Mouse (Mus musculus) liver, adult (tissue): ENCODE results near the gene Adamts2.

Experiments
- GATA4 ChIP-seq: IDR thresholded peaks from 2 replicates; pipeline ENCODE4 v1.6.1; 2014; ENCODE audit warnings: mild to moderate bottlenecking, low read length; ENCODE audit not compliant: insufficient replicate concordance

The Adamts2 gene

GRCm38 (mm10) chr11:50638868-50639220 lies 37.0 kb downstream of the Adamts2 start:
- TF ChIP-seq GATA4: no peak

DNA sequence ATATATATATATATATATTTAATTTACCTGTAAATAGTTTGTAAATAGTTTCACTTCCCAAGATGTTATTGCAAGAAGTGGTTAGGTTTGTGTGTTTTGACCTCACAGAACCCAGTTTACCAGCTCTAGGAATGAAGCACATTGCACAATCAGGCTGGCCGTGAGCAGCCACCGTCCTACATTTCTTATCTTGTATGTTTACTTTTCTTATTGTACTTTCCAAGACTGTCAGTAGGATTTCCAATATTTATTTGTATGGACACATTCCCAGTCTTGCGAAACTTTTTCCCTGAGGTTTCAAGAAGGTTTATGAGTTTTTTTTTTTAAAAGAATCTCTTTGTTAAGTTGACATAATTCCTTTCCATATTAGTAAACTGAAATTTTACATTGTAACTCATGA lies 40.7 kb downstream of the Adamts2 start:
- peak; percentile 94 for TF ChIP-seq GATA4

DNA sequence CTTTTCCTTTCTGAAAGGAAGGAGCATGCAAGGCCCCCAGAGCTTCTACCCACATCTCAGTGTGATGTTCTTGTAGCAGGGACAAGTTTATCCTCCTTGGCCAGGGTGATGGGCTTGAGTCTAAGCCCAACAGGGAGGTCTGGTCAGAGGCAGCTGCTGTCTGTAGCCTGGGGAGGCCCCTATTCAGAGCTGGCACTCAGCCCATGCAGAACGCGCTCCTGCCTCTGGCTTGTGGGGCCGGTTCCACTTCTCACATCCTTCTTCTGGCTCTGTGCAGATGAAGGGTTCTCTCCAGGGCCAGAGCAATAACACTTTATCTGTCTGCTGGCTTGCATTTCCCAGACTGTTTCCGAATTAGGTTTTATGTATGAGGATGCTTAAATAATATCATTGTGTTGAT lies 44.3 kb downstream of the Adamts2 start:
- no peak for TF ChIP-seq GATA4

DNA sequence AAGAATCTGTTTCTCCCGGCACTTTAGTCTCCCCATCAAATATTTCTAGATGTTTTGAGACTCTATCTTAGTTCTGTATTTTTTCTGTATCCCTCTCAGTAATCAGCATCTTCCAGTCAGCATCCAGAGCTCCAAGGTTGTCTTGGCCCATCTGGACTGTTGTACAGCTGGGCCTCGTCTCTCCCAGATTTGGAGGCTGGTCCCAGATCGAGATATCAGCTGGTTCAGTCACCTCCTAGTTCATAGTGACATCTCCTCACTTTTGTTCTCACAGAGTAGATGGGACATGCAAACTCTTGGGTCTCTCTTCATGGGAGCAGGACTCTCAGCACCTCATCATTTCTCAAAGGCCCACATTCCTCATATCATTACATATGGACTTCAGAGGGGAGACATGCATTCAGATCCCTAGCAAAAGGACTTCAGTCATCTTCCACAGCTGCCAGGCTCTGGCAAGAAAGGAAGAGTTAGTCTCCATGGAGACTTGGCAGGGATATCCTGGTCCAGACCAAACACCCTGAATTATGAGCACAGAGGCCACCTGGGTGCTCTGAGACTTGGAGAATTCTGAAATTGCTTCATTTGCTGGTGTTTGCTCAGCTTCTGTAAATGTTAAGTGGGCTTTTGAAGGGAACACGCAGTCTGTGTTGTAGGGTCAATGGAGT lies 46.4 kb downstream of the Adamts2 start:
- TF ChIP-seq GATA4: no peak

- no peak for TF ChIP-seq GATA4
Measured at GRCm38 (mm10) chr11:50650037-50650436, 48.2 kb downstream of the Adamts2 start.

DNA sequence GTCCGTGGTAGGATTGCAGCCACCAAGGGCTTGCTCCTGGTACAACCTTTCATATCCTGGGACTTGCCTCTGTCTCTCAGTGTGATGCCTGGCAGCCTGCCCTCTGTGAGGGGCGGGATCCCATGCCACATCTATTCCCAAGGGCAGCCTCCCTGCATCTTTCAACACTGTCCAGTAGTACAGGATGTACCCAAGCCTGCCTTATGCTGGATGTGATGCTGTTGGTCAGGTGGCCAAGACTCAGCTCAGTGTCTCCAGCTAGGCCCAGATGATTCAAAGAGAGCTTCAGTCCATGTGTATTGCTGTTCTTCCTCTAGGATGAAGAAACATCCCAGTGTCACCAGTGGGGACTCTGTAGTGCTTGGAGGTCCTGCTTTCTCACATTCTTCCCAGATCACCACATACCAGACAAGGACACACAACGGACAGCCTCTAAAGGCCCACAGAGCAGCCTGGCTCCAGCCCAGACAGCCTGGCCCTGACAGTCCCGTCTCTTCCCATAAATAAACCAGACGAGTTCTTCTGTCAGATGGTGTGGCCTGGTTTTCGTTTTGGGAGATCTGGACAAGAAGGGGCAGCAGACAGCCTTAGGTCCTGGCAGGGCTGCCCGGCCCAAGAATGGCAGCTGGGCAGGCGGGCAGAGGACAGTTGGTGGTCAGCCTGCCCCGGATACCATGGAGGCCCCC lies 52.0 kb downstream of the Adamts2 start:
- TF ChIP-seq GATA4: no peak

DNA sequence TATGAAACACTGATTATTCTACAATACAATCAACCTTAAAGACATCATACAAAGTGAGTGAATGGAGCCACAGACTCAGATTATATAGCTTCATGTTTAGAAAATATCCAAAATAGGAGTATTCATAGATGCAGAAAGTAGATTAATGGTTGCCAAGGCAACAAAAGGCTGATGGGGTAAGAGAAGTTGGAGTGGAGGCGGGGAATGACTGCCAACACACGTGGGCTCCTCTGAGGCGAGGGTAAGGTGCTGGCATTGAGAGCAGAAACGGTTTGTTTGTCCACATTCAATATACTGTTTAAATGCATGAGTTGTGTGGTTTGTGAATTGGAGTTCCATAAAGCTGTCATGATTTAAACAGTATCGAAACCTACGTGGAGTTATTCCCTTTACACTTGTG lies 56.9 kb downstream of the Adamts2 start:
- no peak for TF ChIP-seq GATA4

GRCm38 (mm10) chr11:50662176-50662575 lies 60.3 kb downstream of the Adamts2 start:
- no peak for TF ChIP-seq GATA4

- TF ChIP-seq GATA4: no peak
Measured at GRCm38 (mm10) chr11:50664826-50665225, 62.9 kb downstream of the Adamts2 start.

GRCm38 (mm10) chr11:50669542-50670362 lies 67.9 kb downstream of the Adamts2 start:
- peak; percentile 91 for TF ChIP-seq GATA4

GRCm38 (mm10) chr11:50670363-50670725 lies 68.5 kb downstream of the Adamts2 start:
- no peak for TF ChIP-seq GATA4

GRCm38 (mm10) chr11:50670881-50671280 lies 69.0 kb downstream of the Adamts2 start:
- TF ChIP-seq GATA4: no peak

DNA sequence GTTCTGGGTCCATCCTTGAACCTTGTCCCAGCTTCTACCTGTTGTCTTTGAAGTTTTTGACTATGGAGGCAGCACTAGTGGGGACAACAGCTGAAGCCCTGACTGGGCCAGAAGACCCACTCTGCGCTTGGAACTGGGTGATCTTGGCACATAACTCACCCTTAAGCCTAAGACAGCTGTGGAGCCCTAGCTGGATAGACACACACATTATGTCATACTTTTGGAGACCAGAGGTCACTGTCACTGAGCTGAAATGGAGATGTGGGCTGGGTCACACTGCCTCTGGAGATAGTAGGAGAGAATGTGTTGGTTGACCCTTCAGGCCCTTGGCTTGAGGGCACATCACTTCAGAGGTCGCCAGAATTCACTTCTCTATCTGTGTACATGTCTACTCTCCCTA lies 69.5 kb downstream of the Adamts2 start:
- TF ChIP-seq GATA4: no peak

- TF ChIP-seq GATA4: no peak
Measured at GRCm38 (mm10) chr11:50671820-50672310, 70.0 kb downstream of the Adamts2 start.

- TF ChIP-seq GATA4: no peak
Measured at GRCm38 (mm10) chr11:50672866-50673265, 71.0 kb downstream of the Adamts2 start.
